Mouse (Mus musculus): ENCODE data around the gene Omg. TPM values are rescaled to one million over a fixed set of nuclear protein-coding genes. Genes with fewer than 3 reads are reported as not detected.
A peak's percentile ranks its signal among the peaks of the same experiment; 100 is the strongest.

The Omg gene
- polyA plus RNA-seq, 2 experiments = 0.01 TPM; not detected in 1

- TF ChIP-seq CTCF (IDR thresholded peaks at IDR 0.05; ENCODE audit: low read depth) (no peak), EP300 (IDR thresholded peaks at IDR 0.05; ENCODE audit: low read depth) (no peak)
- Histone ChIP-seq H3K4me3 (ENCODE audit: insufficient read depth in 1 of 2, low read depth in 2 of 2, low read length in 2 of 2) (no peak overlapping the region), H3K9ac (replicated peaks) (no peak overlapping the region), H3K4me1 (replicated peaks; ENCODE audit: control insufficient read depth in 2 of 2, insufficient read depth in 2 of 2, low read length in 1 of 2) (peaks cover 0 to 28% of the 10 kb centered on the region in 2 experiments; a peak in 2 of 4 replicates), H3K4me2 (ENCODE audit: low read depth) (peak overlapping the region; percentile 45), H3K27me3 (ENCODE audit: control insufficient read depth, insufficient read depth, low read length) (no peaks in the 10 kb centered on the region), H3K27ac (no peak overlapping the region), H3K9me3 (ENCODE audit: control insufficient read depth, low read length) (no peaks in the 10 kb centered on the region), H3K36me3 (replicated peaks; ENCODE audit: control insufficient read depth, insufficient read depth, low read depth) (no peaks in the 10 kb centered on the region)
- ATAC-seq (ENCODE audit: insufficient read depth) = no peak
- no peak for DNase-seq (ENCODE audit: low read depth in 3 of 3, low spot score in 3 of 3)
- WGBS (ENCODE audit: insufficient replicate concordance) = 72% methylated on average over 1 of the region's 1 CpGs
These were observed 20.4 kb upstream of the Omg start for GRCm38 (mm10) chr11:79524310-79524575.

- DNase-seq (ENCODE audit: low read depth in 3 of 3, low spot score in 3 of 3) (no peak), ATAC-seq (ENCODE audit: insufficient read depth) (no peak)
- 9% methylated on average over 10 of the region's 10 CpGs for WGBS (ENCODE audit: insufficient replicate concordance)
- Histone ChIP-seq H3K27me3 (ENCODE audit: control insufficient read depth, insufficient read depth, low read length) (no peaks in the 10 kb centered on the region), H3K9me3 (ENCODE audit: control insufficient read depth, low read length) (no peaks in the 10 kb centered on the region), H3K9ac (replicated peaks) (no peak within 1 kb of the TSS; the same call in 1 of the 2 replicates), H3K36me3 (replicated peaks; ENCODE audit: control insufficient read depth, insufficient read depth, low read depth) (no peaks in the 10 kb centered on the region), H3K4me3 (ENCODE audit: insufficient read depth in 1 of 2, low read depth in 2 of 2, low read length in 2 of 2) (peak within 1 kb of the TSS; percentile 19 to 52), H3K4me1 (replicated peaks; ENCODE audit: control insufficient read depth in 2 of 2, insufficient read depth in 2 of 2, low read length in 1 of 2) (peaks cover 0 to 31% of the 10 kb centered on the region in 2 experiments; a peak in 2 of 4 replicates), H3K4me2 (ENCODE audit: low read depth) (peak within 1 kb of the TSS; percentile 45), H3K27ac (no peak within 1 kb of the TSS; the same call in 1 of the 2 replicates)
- no peak for TF ChIP-seq EP300 (IDR thresholded peaks at IDR 0.05; ENCODE audit: low read depth)
- no peak for TF ChIP-seq CTCF (IDR thresholded peaks at IDR 0.05; ENCODE audit: low read depth)
These were observed 19.9 kb upstream of the Omg start, which contains the start of gene Evi2b for GRCm38 (mm10) chr11:79523560-79524309. TSS of gene Evi2b (minus strand) at chr11:79523762.

- peaks cover 0 to 28% of the 10 kb centered on the region in 2 experiments; a peak in 2 of 4 replicates for H3K4me1 ChIP-seq (replicated peaks; ENCODE audit: control insufficient read depth in 2 of 2, insufficient read depth in 2 of 2, low read length in 1 of 2)
- H3K27ac ChIP-seq = no peak overlapping the region
- no peaks in the 10 kb centered on the region for H3K27me3 ChIP-seq (ENCODE audit: control insufficient read depth, insufficient read depth, low read length)
- no peaks in the 10 kb centered on the region for H3K36me3 ChIP-seq (replicated peaks; ENCODE audit: control insufficient read depth, insufficient read depth, low read depth)
- H3K4me3 ChIP-seq (ENCODE audit: insufficient read depth in 1 of 2, low read depth in 2 of 2, low read length in 2 of 2) = peak overlapping the region; percentile 3 to 9; a peak in 2 of 4 replicates
- H3K9ac ChIP-seq (replicated peaks) = no peak overlapping the region
- DNase-seq (ENCODE audit: low read depth in 3 of 3, low spot score in 3 of 3) (no peak), ATAC-seq (ENCODE audit: insufficient read depth) (no peak)
- H3K4me2 ChIP-seq (ENCODE audit: low read depth) = peak overlapping the region; percentile 32; the same call in 1 of the 2 replicates
- no peak for TF ChIP-seq CTCF (IDR thresholded peaks at IDR 0.05; ENCODE audit: low read depth)
- no peak for TF ChIP-seq EP300 (IDR thresholded peaks at IDR 0.05; ENCODE audit: low read depth)
- WGBS (ENCODE audit: insufficient replicate concordance) = 9% methylated on average over 1 of the region's 1 CpGs
- no peaks in the 10 kb centered on the region for H3K9me3 ChIP-seq (ENCODE audit: control insufficient read depth, low read length)
These were observed 19.1 kb upstream of the Omg start for GRCm38 (mm10) chr11:79522944-79523343.

GRCm38 (mm10) chr11:79521930-79522329, 18.0 kb upstream of the Omg start:
- Histone ChIP-seq H3K4me3 (ENCODE audit: insufficient read depth in 1 of 2, low read depth in 2 of 2, low read length in 2 of 2) (peak overlapping the region in 1 of 2 experiments; percentile 37; a peak in 1 of 4 replicates), H3K4me2 (ENCODE audit: low read depth) (no peak overlapping the region; the same call in 1 of the 2 replicates), H3K27me3 (ENCODE audit: control insufficient read depth, insufficient read depth, low read length) (no peaks in the 10 kb centered on the region), H3K9me3 (ENCODE audit: control insufficient read depth, low read length) (no peaks in the 10 kb centered on the region), H3K27ac (no peak overlapping the region), H3K36me3 (replicated peaks; ENCODE audit: control insufficient read depth, insufficient read depth, low read depth) (no peaks in the 10 kb centered on the region), H3K9ac (replicated peaks) (no peak overlapping the region), H3K4me1 (replicated peaks; ENCODE audit: control insufficient read depth in 2 of 2, insufficient read depth in 2 of 2, low read length in 1 of 2) (peaks cover 0 to 20% of the 10 kb centered on the region in 2 experiments; a peak in 2 of 4 replicates)
- no peak for TF ChIP-seq CTCF (IDR thresholded peaks at IDR 0.05; ENCODE audit: low read depth)
- TF ChIP-seq EP300 (IDR thresholded peaks at IDR 0.05; ENCODE audit: low read depth) = no peak
- no peak for ATAC-seq (ENCODE audit: insufficient read depth)
- no peak for DNase-seq (ENCODE audit: low read depth in 3 of 3, low spot score in 3 of 3)

- H3K4me1 ChIP-seq (replicated peaks; ENCODE audit: control insufficient read depth in 2 of 2, insufficient read depth in 2 of 2, low read length in 1 of 2) = peaks cover 0 to 19% of the 10 kb centered on the region in 2 experiments; a peak in 2 of 4 replicates
- H3K4me3 ChIP-seq (ENCODE audit: insufficient read depth in 1 of 2, low read depth in 2 of 2, low read length in 2 of 2) = no peak overlapping the region
- peak overlapping the region; percentile 18; the same call in 1 of the 2 replicates for H3K4me2 ChIP-seq (ENCODE audit: low read depth)
- no peak overlapping the region for H3K27ac ChIP-seq
- DNase-seq (ENCODE audit: low read depth in 3 of 3, low spot score in 3 of 3) (no peak), ATAC-seq (ENCODE audit: insufficient read depth) (no peak)
- no peaks in the 10 kb centered on the region for H3K27me3 ChIP-seq (ENCODE audit: control insufficient read depth, insufficient read depth, low read length)
- H3K36me3 ChIP-seq (replicated peaks; ENCODE audit: control insufficient read depth, insufficient read depth, low read depth) = no peaks in the 10 kb centered on the region
- no peak for TF ChIP-seq EP300 (IDR thresholded peaks at IDR 0.05; ENCODE audit: low read depth)
- TF ChIP-seq CTCF (IDR thresholded peaks at IDR 0.05; ENCODE audit: low read depth) = no peak
- H3K9ac ChIP-seq (replicated peaks) = no peak overlapping the region
- H3K9me3 ChIP-seq (ENCODE audit: control insufficient read depth, low read length) = no peaks in the 10 kb centered on the region
These were observed 16.9 kb upstream of the Omg start for GRCm38 (mm10) chr11:79520772-79521171.
